Mouse (Mus musculus) adrenal gland, postnatal 36 days (tissue): Measurements from ENCODE around the gene Mapk11. TPM values are rescaled to one million over a fixed set of nuclear protein-coding genes. Genes with fewer than 3 reads are reported as not detected.

Experiments used
- DNase-seq, 2 experiments: peaks; one replicate each; pipeline ENCODE4 v3.0.0; 2021; ENCODE audit warnings: mixed read lengths in 1 of 2
- total RNA-seq, 2 experiments: library from RNA; stranded (reverse); gene quantifications; 2 replicates each; pipeline ENCODE4 v1.2.3; 2021

Gene Mapk11
- total RNA-seq, 2 experiments from 2014 or later, result 2.5 to 3.7 TPM

GRCm38 (mm10) chr15:89141443-89141842 lies 8.0 kb downstream of the Mapk11 start:
- no peak for DNase-seq

GRCm38 (mm10) chr15:89140659-89141252 lies 8.7 kb downstream of the Mapk11 start, which contains the start of gene Mapk12:
Mapk12 (minus strand) TSS chr15:89140703.
- DNase-seq, result peak; percentile 64 to 76

GRCm38 (mm10) chr15:89140048-89140658 lies 9.3 kb downstream of the Mapk11 start:
- peak; percentile 44 to 47 for DNase-seq

GRCm38 (mm10) chr15:89138531-89138930 lies 10.9 kb downstream of the Mapk11 start:
- no peak for DNase-seq

- DNase-seq, result no peak
Measured at GRCm38 (mm10) chr15:89138046-89138405, 11.4 kb downstream of the Mapk11 start.

- no peak for DNase-seq
Measured at GRCm38 (mm10) chr15:89137378-89138045, 11.9 kb downstream of the Mapk11 start.

- DNase-seq, result no peak
Measured at GRCm38 (mm10) chr15:89136461-89137155, 12.8 kb downstream of the Mapk11 start.

- DNase-seq, result no peak
Measured at GRCm38 (mm10) chr15:89131316-89131715, 18.1 kb downstream of the Mapk11 start.

GRCm38 (mm10) chr15:89130245-89130644 lies 19.2 kb downstream of the Mapk11 start:
- no peak for DNase-seq

GRCm38 (mm10) chr15:89128382-89129350 lies 20.8 kb downstream of the Mapk11 start, which contains the start of gene Hdac10:
Hdac10 (minus strand) TSS chr15:89128700.
- DNase-seq, result peak; percentile 86 to 89

- no peak for DNase-seq
Measured at GRCm38 (mm10) chr15:89127364-89127940, 22.0 kb downstream of the Mapk11 start.

- DNase-seq, result no peak
Measured at GRCm38 (mm10) chr15:89126622-89127021, 22.8 kb downstream of the Mapk11 start.

- no peak for DNase-seq
Measured at GRCm38 (mm10) chr15:89125351-89125750, 24.1 kb downstream of the Mapk11 start.

- no peak for DNase-seq
Measured at GRCm38 (mm10) chr15:89124312-89124711, 25.1 kb downstream of the Mapk11 start.

- DNase-seq, result peak in 1 of 2 experiments; percentile 53
Measured at GRCm38 (mm10) chr15:89123595-89123994, 25.8 kb downstream of the Mapk11 start.

- peak; percentile 95 to 96 for DNase-seq
Measured at GRCm38 (mm10) chr15:89122649-89123366, 26.6 kb downstream of the Mapk11 start, which contains the start of gene Tubgcp6. Tubgcp6 (minus strand) TSS chr15:89123112.

- DNase-seq, result no peak
Measured at GRCm38 (mm10) chr15:89118007-89118406, 31.4 kb downstream of the Mapk11 start.

GRCm38 (mm10) chr15:89110147-89110546 lies 39.3 kb downstream of the Mapk11 start:
- DNase-seq, result peak; percentile 74 to 79

- DNase-seq, result no peak
Measured at GRCm38 (mm10) chr15:89106976-89107375, 42.5 kb downstream of the Mapk11 start.

GRCm38 (mm10) chr15:89106073-89106472 lies 43.4 kb downstream of the Mapk11 start:
- no peak for DNase-seq
